Comparison of ENCODE assay signal across 8 mouse cellular contexts in the genomic region with DNA sequence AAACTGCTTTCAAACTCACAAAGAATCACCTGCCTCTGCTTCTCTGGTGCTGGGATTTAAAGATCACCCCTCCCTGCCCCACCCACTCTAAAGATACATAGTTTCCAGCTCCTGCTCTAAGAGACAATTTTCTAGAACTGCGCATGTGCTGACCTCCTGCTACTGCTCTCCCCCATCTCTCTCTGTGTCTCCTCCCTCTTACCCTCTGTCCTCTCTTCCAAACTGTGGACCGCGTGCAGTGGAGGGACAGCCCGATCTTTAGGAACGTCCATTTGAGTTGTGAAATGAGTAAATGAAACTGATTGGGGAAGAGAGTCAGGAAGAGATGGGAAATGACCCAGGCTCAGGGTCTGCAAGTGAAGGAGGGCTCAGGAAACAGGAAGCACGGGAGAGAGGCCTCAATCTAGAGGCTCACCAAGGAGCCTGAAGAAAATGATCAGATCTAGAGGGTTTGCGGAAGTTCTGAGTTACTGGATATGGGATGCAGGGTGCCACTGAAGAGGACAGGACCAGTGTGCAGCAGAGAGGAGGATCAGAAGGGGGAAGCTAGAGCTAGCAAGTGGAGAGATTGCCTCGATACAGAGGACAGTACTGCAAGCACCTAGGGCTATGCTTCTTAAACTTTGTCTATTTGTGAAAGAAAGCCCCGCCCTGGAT. TPM values are rescaled to one million over a fixed set of nuclear protein-coding genes. Genes with fewer than 3 reads are reported as not detected.
A peak's percentile ranks its signal among the peaks of the same experiment; 100 is the strongest.
DNase-seq lines count a peak whose midpoint lies in the region; ATAC-seq and TF ChIP-seq lines count a peak whose summit lies in the region.
"Had no signal": no experiment of that assay in that cellular context is flagged by ENCODE, and none has a peak within 500 bp of the region (broad histone marks: within the 10 kb centered on the region; RNA-seq: fewer than 3 reads in every experiment).

No protein-coding gene starts in this region.

- no peak for TF ChIP-seq CTCF in small intestine, adult 2 months (IDR thresholded peaks at IDR 0.05; ENCODE audit: extremely low read depth, insufficient read length, insufficient replicate concordance, low read depth, low read length)

- intact Hi-C loops in left cerebral cortex, postnatal 4 days (cut with DNase I) = no loop called here

- TF ChIP-seq POLR2A in small intestine, adult 2 months (IDR thresholded peaks at IDR 0.05; ENCODE audit: low read depth, low read length) = no peak

- WGBS in neural tube, embryonic 11.5 days = 68% methylated on average over 9 of the region's 9 CpGs
- 60% methylated on average over 9 of the region's 9 CpGs for whole genome bisulfite sequencing in embryonic facial prominence, embryonic 13.5 days
- WGBS in limb, embryonic 13.5 days = 67% methylated on average over 9 of the region's 9 CpGs
- 12% methylated on average over 9 of the region's 9 CpGs for WGBS in small intestine, adult 2 months

- no peaks in the 10 kb centered on the region for H3K36me3 ChIP-seq in neural tube, embryonic 11.5 days (ENCODE audit: control insufficient read depth, insufficient read depth, low read length)
- no peaks in the 10 kb centered on the region for H3K36me3 ChIP-seq in embryonic facial prominence, embryonic 13.5 days
- no peaks in the 10 kb centered on the region for H3K36me3 ChIP-seq in limb, embryonic 13.5 days
- no peaks in the 10 kb centered on the region for H3K36me3 ChIP-seq in small intestine, adult 2 months (ENCODE audit: control insufficient read depth, insufficient read depth, low read length)

- peak overlapping the region; percentile 12; the same call in 1 of the 2 replicates for H3K4me2 ChIP-seq in neural tube, embryonic 11.5 days (ENCODE audit: low read depth)
- H3K4me2 ChIP-seq in embryonic facial prominence, embryonic 13.5 days = peak overlapping the region; percentile 95
- H3K4me2 ChIP-seq in limb, embryonic 13.5 days (replicated peaks) = peak overlapping the region; percentile 91; the same call in 1 of the 2 replicates

- DNase-seq in neural tube, embryonic 11.5 days (ENCODE audit: low spot score) = no peak
- DNase-seq in neural tube, embryonic 10.5 days (ENCODE audit: extremely low spot score, low spot score) = no peak
- no peak for DNase-seq in gastrocnemius, postnatal 25 days
- no peak for DNase-seq in left cerebral cortex, postnatal 4 days

- H3K9ac ChIP-seq in neural tube, embryonic 11.5 days (ENCODE audit: low read length) = no peak overlapping the region
- H3K9ac ChIP-seq in embryonic facial prominence, embryonic 13.5 days = 0 out of 2 replicates have a peak overlapping the region, but pooled peaks have one; percentile 16
- peak overlapping the region; percentile 35; the same call in 1 of the 2 replicates for H3K9ac ChIP-seq in limb, embryonic 13.5 days

- H3K27ac ChIP-seq in neural tube, embryonic 11.5 days (ENCODE audit: low read depth, low read length) = no peak overlapping the region
- no peak overlapping the region for H3K27ac ChIP-seq in embryonic facial prominence, embryonic 13.5 days
- no peak overlapping the region for H3K27ac ChIP-seq in limb, embryonic 13.5 days
- H3K27ac ChIP-seq in small intestine, adult 2 months (ENCODE audit: insufficient read depth, low read depth, low read length) = peak overlapping the region; percentile 87

- no peak overlapping the region for H3K4me3 ChIP-seq in neural tube, embryonic 11.5 days (ENCODE audit: low read depth, low read length)
- H3K4me3 ChIP-seq in embryonic facial prominence, embryonic 13.5 days = no peak overlapping the region
- 0 out of 2 replicates have a peak overlapping the region, but pooled peaks have one; percentile 3 for H3K4me3 ChIP-seq in limb, embryonic 13.5 days
- H3K4me3 ChIP-seq in small intestine, adult 2 months (ENCODE audit: low read depth, low read length) = peak overlapping the region; percentile 21

- H3K4me1 ChIP-seq in neural tube, embryonic 11.5 days (ENCODE audit: control insufficient read depth, insufficient read depth, low read length) = peaks cover 15% of the 10 kb centered on the region
- H3K4me1 ChIP-seq in embryonic facial prominence, embryonic 13.5 days = peaks cover 16% of the 10 kb centered on the region
- peaks cover 26% of the 10 kb centered on the region for H3K4me1 ChIP-seq in limb, embryonic 13.5 days
- peaks cover 45% of the 10 kb centered on the region for H3K4me1 ChIP-seq in small intestine, adult 2 months (ENCODE audit: control insufficient read depth, insufficient read depth, insufficient read length, low read length)

- ATAC-seq in neural tube, embryonic 11.5 days (ENCODE audit: insufficient read depth, low FRiP score, low TSS enrichment) = no peak
- no peak for ATAC-seq in embryonic facial prominence, embryonic 13.5 days (ENCODE audit: insufficient number of reproducible peaks, insufficient read depth, low FRiP score, low TSS enrichment, low read depth)
- no peak for ATAC-seq in limb, embryonic 13.5 days (ENCODE audit: low FRiP score, low read depth)

- no peaks in the 10 kb centered on the region for H3K9me3 ChIP-seq in neural tube, embryonic 11.5 days (ENCODE audit: control insufficient read depth, low read length)
- H3K9me3 ChIP-seq in embryonic facial prominence, embryonic 13.5 days = no peaks in the 10 kb centered on the region; the same call in 1 of the 2 replicates
- H3K9me3 ChIP-seq in limb, embryonic 13.5 days = no peaks in the 10 kb centered on the region

- no peaks in the 10 kb centered on the region for H3K27me3 ChIP-seq in neural tube, embryonic 11.5 days (ENCODE audit: control insufficient read depth, insufficient read depth, low read length)
- no peaks in the 10 kb centered on the region; the same call in 1 of the 2 replicates for H3K27me3 ChIP-seq in embryonic facial prominence, embryonic 13.5 days
- 0 out of 2 replicates have a peak, but pooled peaks cover 3% of the 10 kb centered on the region for H3K27me3 ChIP-seq in limb, embryonic 13.5 days
- no peaks in the 10 kb centered on the region for H3K27me3 ChIP-seq in small intestine, adult 2 months (ENCODE audit: control insufficient read depth, insufficient read depth, low read length)

RNA-seq across cellular contexts. Expression of a gene that starts 2.5 kb away (rescaled TPM):
- polyA plus RNA-seq in neural tube, embryonic 11.5 days (2014; fragmentation: Nextera tagmentation; extraction: Ambion mirVana) = 109 and 117 TPM in 2 replicates
- polyA plus RNA-seq in embryonic facial prominence, embryonic 13.5 days (2015; fragmentation: Nextera tagmentation; extraction: Ambion mirVana) = 63.0 and 71.6 TPM in 2 replicates
- polyA plus RNA-seq in limb, embryonic 13.5 days (2015; fragmentation: Nextera tagmentation; extraction: Ambion mirVana) = 124 and 125 TPM in 2 replicates
- 3.2 and 9.7 TPM in 2 replicates for polyA plus RNA-seq in small intestine, adult 2 months (2012; rRNA removed)
- 1 to 10 TPM; 2.8 to 4.9 TPM for total RNA-seq in gastrocnemius, postnatal 25 days (2021)
- total RNA-seq in left cerebral cortex, postnatal 4 days (2021) = 10 to 100 TPM; 11.1 to 14.9 TPM

RNA-seq across cellular contexts. Expression of a gene that starts 23.6 kb away (rescaled TPM):
- polyA plus RNA-seq in neural tube, embryonic 11.5 days (2014; fragmentation: Nextera tagmentation; extraction: Ambion mirVana) = not detected in 2 replicates
- not detected in 2 replicates for polyA plus RNA-seq in embryonic facial prominence, embryonic 13.5 days (2015; fragmentation: Nextera tagmentation; extraction: Ambion mirVana)
- polyA plus RNA-seq in limb, embryonic 13.5 days (2015; fragmentation: Nextera tagmentation; extraction: Ambion mirVana) = not detected in 2 replicates
- not detected in 2 replicates for polyA plus RNA-seq in small intestine, adult 2 months (2012; rRNA removed)
- not detected for total RNA-seq in gastrocnemius, postnatal 25 days (2021)
- total RNA-seq in left cerebral cortex, postnatal 4 days (2021) = under 1 TPM in 1 of 2 experiments, not detected in 1; 0.26 TPM
- total RNA-seq: layer of hippocampus, postnatal 14 days had no signal

RNA-seq across cellular contexts. Expression of a gene that starts 44.6 kb away (rescaled TPM):
- 257 and 258 TPM in 2 replicates for polyA plus RNA-seq in neural tube, embryonic 11.5 days (2014; fragmentation: Nextera tagmentation; extraction: Ambion mirVana)
- polyA plus RNA-seq in embryonic facial prominence, embryonic 13.5 days (2015; fragmentation: Nextera tagmentation; extraction: Ambion mirVana) = 252 and 284 TPM in 2 replicates
- polyA plus RNA-seq in limb, embryonic 13.5 days (2015; fragmentation: Nextera tagmentation; extraction: Ambion mirVana) = 246 and 261 TPM in 2 replicates
- 119 and 280 TPM in 2 replicates for polyA plus RNA-seq in small intestine, adult 2 months (2012; rRNA removed)
- total RNA-seq in gastrocnemius, postnatal 25 days (2021) = 10 to 100 TPM; 51.4 to 61.9 TPM
- total RNA-seq in left cerebral cortex, postnatal 4 days (2021) = 100 to 1,000 TPM; 333 to 337 TPM

Comparison
In these comparisons a context has a peak if more than half of its experiments do, and no peak if none do; other contexts are left out.
1. H3K4me2 ChIP-seq: peak in every context shown above with its lines; median percentile 95 in embryonic facial prominence, embryonic 13.5 days; 91 in limb, embryonic 13.5 days; 12 in neural tube, embryonic 11.5 days.
2. H3K4me3 ChIP-seq: peak in limb, embryonic 13.5 days (single experiment) and small intestine, adult 2 months (single experiment); none in neural tube, embryonic 11.5 days (single experiment) and embryonic facial prominence, embryonic 13.5 days (single experiment).